Comparison of ENCODE assay signal across 17 mouse cellular contexts in genomic region chr15:100377847-100378505, GRCm38 (mm10). TPM values are rescaled to one million over a fixed set of nuclear protein-coding genes. Genes with fewer than 3 reads are reported as not detected.
DNase-seq lines count a peak whose midpoint lies in the region; ATAC-seq and TF ChIP-seq lines count a peak whose summit lies in the region.
"Not testable (repeated sequence)": the region's sequence is repeated elsewhere in the genome, so short reads cannot be mapped to it uniquely, and the experiment has no call there.
"Had no signal": no experiment of that assay in that cellular context is flagged by ENCODE, and none has a peak within 500 bp of the region (broad histone marks: within the 10 kb centered on the region; RNA-seq: fewer than 3 reads in every experiment).

No protein-coding gene starts in this region.

- H3K4me1 ChIP-seq in forebrain, embryonic 13.5 days; heart, embryonic 12.5 days (replicated peaks); kidney, adult 2 months (ENCODE audit: control insufficient read depth, insufficient read depth, low read length); liver, embryonic 16.5 days (ENCODE audit: control insufficient read depth, low read depth, low read length); midbrain, embryonic 13.5 days (replicated peaks): not testable (repeated sequence)

- TF ChIP-seq POLR2A in kidney, adult 2 months (IDR thresholded peaks at IDR 0.05; ENCODE audit: low read depth, low read length), result not testable (repeated sequence)

- H3K27ac ChIP-seq in forebrain, embryonic 13.5 days; heart, embryonic 12.5 days (ENCODE audit: poor library complexity, severe bottlenecking); kidney, adult 2 months (ENCODE audit: insufficient read depth, low read depth, low read length); liver, embryonic 16.5 days (ENCODE audit: low read length); midbrain, embryonic 13.5 days: not testable (repeated sequence)

- WGBS in forebrain, embryonic 13.5 days, result 45% methylated on average over 4 of the region's 9 CpGs
- 42% methylated on average over 4 of the region's 9 CpGs for WGBS in heart, embryonic 12.5 days
- WGBS in kidney, adult 2 months, result 47% methylated on average over 4 of the region's 9 CpGs
- WGBS in liver, embryonic 16.5 days (ENCODE audit: insufficient replicate concordance), result 24% methylated on average over 3 of the region's 9 CpGs
- WGBS in midbrain, embryonic 13.5 days, result 21% methylated on average over 3 of the region's 9 CpGs

- not testable (repeated sequence) for H3K4me2 ChIP-seq in forebrain, embryonic 13.5 days; heart, embryonic 12.5 days; liver, embryonic 16.5 days (ENCODE audit: low read depth, low read length); midbrain, embryonic 13.5 days (replicated peaks)

- peak; percentile 31; the same call in 1 of the 2 replicates for ATAC-seq in cerebellum, adult (ENCODE audit: insufficient number of reproducible peaks, low FRiP score, low TSS enrichment)
- peak; percentile 36; the same call in 1 of the 2 replicates for ATAC-seq in forebrain, embryonic 13.5 days
- 0 out of 2 replicates have a peak, but pooled peaks have one; percentile 22 for ATAC-seq in heart, embryonic 12.5 days (ENCODE audit: insufficient number of reproducible peaks, low FRiP score)
- ATAC-seq in liver, embryonic 16.5 days (ENCODE audit: low read depth), result peak; percentile 25; the same call in 1 of the 2 replicates
- ATAC-seq in midbrain, embryonic 13.5 days, result peak; percentile 55; the same call in 1 of the 2 replicates

- not testable (repeated sequence) for H3K9me3 ChIP-seq in forebrain, embryonic 13.5 days (replicated peaks); heart, embryonic 12.5 days (replicated peaks); liver, embryonic 16.5 days (replicated peaks; ENCODE audit: control insufficient read depth, low read length); midbrain, embryonic 13.5 days

- H3K4me3 ChIP-seq in forebrain, embryonic 13.5 days; heart, embryonic 12.5 days; kidney, adult 2 months (ENCODE audit: insufficient read depth, low read depth, low read length); liver, embryonic 16.5 days (ENCODE audit: low read depth, low read length); midbrain, embryonic 13.5 days (replicated peaks): not testable (repeated sequence)

- 0 out of 2 replicates have a peak, but pooled peaks have one; percentile 4 for TF ChIP-seq CTCF in kidney, adult 2 months (conservative IDR thresholded peaks at IDR 0.05; ENCODE audit: insufficient read depth, insufficient read length, low read depth, low read length)

- not testable (repeated sequence) for H3K9ac ChIP-seq in forebrain, embryonic 13.5 days; heart, embryonic 12.5 days; liver, embryonic 16.5 days (ENCODE audit: low read depth, low read length); midbrain, embryonic 13.5 days (replicated peaks)

- not testable (repeated sequence) for H3K27me3 ChIP-seq in forebrain, embryonic 13.5 days; heart, embryonic 12.5 days (replicated peaks); kidney, adult 2 months (replicated peaks; ENCODE audit: control insufficient read depth, insufficient read depth, low read length); liver, embryonic 16.5 days (ENCODE audit: control insufficient read depth, insufficient read depth, low read depth, low read length); midbrain, embryonic 13.5 days

- not testable (repeated sequence) for H3K36me3 ChIP-seq in forebrain, embryonic 13.5 days (ENCODE audit: poor library complexity, severe bottlenecking); heart, embryonic 12.5 days; kidney, adult 2 months (ENCODE audit: control insufficient read depth, insufficient read depth, low read length); liver, embryonic 16.5 days (ENCODE audit: control insufficient read depth, insufficient read depth); midbrain, embryonic 13.5 days

- not testable (repeated sequence) for DNase-seq in kidney, adult 2 months
- peak; percentile 68 for DNase-seq in layer of hippocampus, adult 9-11 months

RNA-seq across cellular contexts. Expression of gene Higd1c, which starts 13.6 kb away (rescaled TPM):
- polyA plus RNA-seq in forebrain, embryonic 13.5 days (2015; fragmentation: Nextera tagmentation; extraction: Ambion mirVana), result not detected in 2 replicates
- not detected in 2 replicates for polyA plus RNA-seq in heart, embryonic 12.5 days (2016; fragmentation: Nextera tagmentation; extraction: Ambion mirVana)
- 0.97 and 2.0 TPM in 2 replicates for polyA plus RNA-seq in kidney, adult 2 months (2012; rRNA removed)
- polyA plus RNA-seq in liver, embryonic 16.5 days (2015; fragmentation: Nextera tagmentation; extraction: Ambion mirVana), result not detected in 2 replicates
- polyA plus RNA-seq in midbrain, embryonic 13.5 days (2015; fragmentation: Nextera tagmentation; extraction: Ambion mirVana), result not detected in 2 replicates
- polyA plus RNA-seq: C2C12; cerebellum, adult 2 months; erythroblast, embryonic 14.5 days; heart, embryonic 14.5 days; hindbrain, embryonic 12.5 days; large intestine, adult 2 months; liver, embryonic 11.5 days; macrophage; midbrain, embryonic 16.5 days; neural tube, embryonic 11.5 days had no signal

RNA-seq across cellular contexts. Expression of gene Mettl7a2, which starts 25.0 kb away (rescaled TPM):
- not detected in 2 replicates for polyA plus RNA-seq in forebrain, embryonic 13.5 days (2015; fragmentation: Nextera tagmentation; extraction: Ambion mirVana)
- polyA plus RNA-seq in heart, embryonic 12.5 days (2016; fragmentation: Nextera tagmentation; extraction: Ambion mirVana), result not detected in 2 replicates
- polyA plus RNA-seq in kidney, adult 2 months (2012; rRNA removed), result 74.0 and 96.6 TPM in 2 replicates
- not detected in 2 replicates for polyA plus RNA-seq in liver, embryonic 16.5 days (2015; fragmentation: Nextera tagmentation; extraction: Ambion mirVana)
- not detected in 2 replicates for polyA plus RNA-seq in midbrain, embryonic 13.5 days (2015; fragmentation: Nextera tagmentation; extraction: Ambion mirVana)
- polyA plus RNA-seq: C2C12; cerebellum, adult 2 months; erythroblast, embryonic 14.5 days; heart, embryonic 14.5 days; hindbrain, embryonic 12.5 days; large intestine, adult 2 months; liver, embryonic 11.5 days; macrophage; midbrain, embryonic 16.5 days had no signal

RNA-seq across cellular contexts. Expression of gene Methig1, which starts 25.0 kb away (rescaled TPM):
- not detected in 2 replicates for polyA plus RNA-seq in forebrain, embryonic 13.5 days (2015; fragmentation: Nextera tagmentation; extraction: Ambion mirVana)
- not detected in 2 replicates for polyA plus RNA-seq in heart, embryonic 12.5 days (2016; fragmentation: Nextera tagmentation; extraction: Ambion mirVana)
- 16.5 and 16.6 TPM in 2 replicates for polyA plus RNA-seq in kidney, adult 2 months (2012; rRNA removed)
- polyA plus RNA-seq in liver, embryonic 16.5 days (2015; fragmentation: Nextera tagmentation; extraction: Ambion mirVana), result 0.08 and 0.13 TPM in 2 replicates
- polyA plus RNA-seq in midbrain, embryonic 13.5 days (2015; fragmentation: Nextera tagmentation; extraction: Ambion mirVana), result not detected in 2 replicates
- polyA plus RNA-seq: C2C12; cerebellum, adult 2 months; erythroblast, embryonic 14.5 days; heart, embryonic 14.5 days; hindbrain, embryonic 12.5 days; large intestine, adult 2 months; liver, embryonic 11.5 days; macrophage; midbrain, embryonic 16.5 days; neural tube, embryonic 11.5 days had no signal

RNA-seq across cellular contexts. Expression of gene Mettl7a3, which starts 43.2 kb away (rescaled TPM):
- not detected in 2 replicates for polyA plus RNA-seq in forebrain, embryonic 13.5 days (2015; fragmentation: Nextera tagmentation; extraction: Ambion mirVana)
- not detected in 2 replicates for polyA plus RNA-seq in heart, embryonic 12.5 days (2016; fragmentation: Nextera tagmentation; extraction: Ambion mirVana)
- polyA plus RNA-seq in kidney, adult 2 months (2012; rRNA removed), result 0.11 and 0.15 TPM in 2 replicates
- not detected in 2 replicates for polyA plus RNA-seq in liver, embryonic 16.5 days (2015; fragmentation: Nextera tagmentation; extraction: Ambion mirVana)
- not detected in 2 replicates for polyA plus RNA-seq in midbrain, embryonic 13.5 days (2015; fragmentation: Nextera tagmentation; extraction: Ambion mirVana)
- polyA plus RNA-seq: C2C12; erythroblast, embryonic 14.5 days; heart, embryonic 14.5 days; large intestine, adult 2 months; liver, embryonic 11.5 days; macrophage; midbrain, embryonic 16.5 days; neural tube, embryonic 11.5 days had no signal

RNA-seq across cellular contexts. Expression of gene Gm5475, which starts 44.0 kb away (rescaled TPM):
- 0.06 TPM in 1 of 2 replicates, not detected in the other for polyA plus RNA-seq in forebrain, embryonic 13.5 days (2015; fragmentation: Nextera tagmentation; extraction: Ambion mirVana)
- polyA plus RNA-seq in heart, embryonic 12.5 days (2016; fragmentation: Nextera tagmentation; extraction: Ambion mirVana), result 0.12 TPM in 1 of 2 replicates, not detected in the other
- 1.2 TPM in 2 replicates for polyA plus RNA-seq in kidney, adult 2 months (2012; rRNA removed)
- 0.04 TPM in 1 of 2 replicates, not detected in the other for polyA plus RNA-seq in liver, embryonic 16.5 days (2015; fragmentation: Nextera tagmentation; extraction: Ambion mirVana)
- 0.08 and 0.11 TPM in 2 replicates for polyA plus RNA-seq in midbrain, embryonic 13.5 days (2015; fragmentation: Nextera tagmentation; extraction: Ambion mirVana)
- polyA plus RNA-seq: cerebellum, adult 2 months; erythroblast, embryonic 14.5 days; heart, embryonic 14.5 days; hindbrain, embryonic 12.5 days; macrophage had no signal

Comparison
In these comparisons a context has a peak if more than half of its experiments do, and no peak if none do; other contexts are left out.
1. RNA of gene Mettl7a2, which starts 25.0 kb away (polyA plus RNA-seq): 74.0 to 96.6 TPM in kidney, adult 2 months; not detected in forebrain, embryonic 13.5 days, not detected in heart, embryonic 12.5 days, not detected in liver, embryonic 16.5 days and not detected in midbrain, embryonic 13.5 days; every median in the first group is over 10 times any median in the second.
2. RNA of gene Methig1, which starts 25.0 kb away (polyA plus RNA-seq): 16.5 to 16.6 TPM in kidney, adult 2 months; 0.08 to 0.13 TPM in liver, embryonic 16.5 days, not detected in midbrain, embryonic 13.5 days, not detected in forebrain, embryonic 13.5 days and not detected in heart, embryonic 12.5 days; every median in the first group is over 10 times any median in the second.
3. Peak in every context shown above with its lines, with median percentiles within 50 percentile points of each other: ATAC-seq.